Mouse (Mus musculus) heart, postnatal 10 days (tissue): ENCODE results near the gene Irf2. TPM values are rescaled to one million over a fixed set of nuclear protein-coding genes. Genes with fewer than 3 reads are reported as not detected.

ENCODE experiments used
- DNase-seq, 2 experiments: peaks; one replicate each; pipeline ENCODE4 v3.0.0; 2021
- intact Hi-C: fragments of 180-260 bp; cut with DNase I; formaldehyde crosslinking; loops from one replicate; pipeline ENCODE4 v1.15.1; 2025
- total RNA-seq, 2 experiments: library from RNA; stranded (reverse); gene quantifications; 2 replicates each; pipeline ENCODE4 v1.2.3; 2021

The Irf2 gene
- total RNA-seq, 2 experiments from 2014 or later: 38.2 to 47.6 TPM

- peak; percentile 28 to 49 for DNase-seq
- intact Hi-C loops: no loop called here
Measured at GRCm38 (mm10) chr8:46836011-46836652, 96.6 kb downstream of the Irf2 start.

- intact Hi-C loops: no loop called here
Measured at GRCm38 (mm10) chr8:46836949-46837348, 97.4 kb downstream of the Irf2 start.

GRCm38 (mm10) chr8:46838052-46838451 lies 98.5 kb downstream of the Irf2 start:
- intact Hi-C loops: no loop called here

More at GRCm38 (mm10) chr8:46836949-46837348, 97.4 kb downstream of the Irf2 start:
- no peak for DNase-seq

GRCm38 (mm10) chr8:46840390-46840789 lies 100.9 kb downstream of the Irf2 start:
- intact Hi-C loops: no loop called here
- no peak for DNase-seq

More at GRCm38 (mm10) chr8:46838052-46838451, 98.5 kb downstream of the Irf2 start:
- DNase-seq: no peak

GRCm38 (mm10) chr8:46840791-46841190 lies 101.3 kb downstream of the Irf2 start:
- DNase-seq: no peak
- intact Hi-C loops: no loop called here

- intact Hi-C loops: loop anchor here (2.0 kb wide), 2 partner anchors 30 to 102 kb away; no protein-coding TSS in a partner anchor
- peak; percentile 78 to 83 for DNase-seq
Measured at GRCm38 (mm10) chr8:46842676-46843181, 103.2 kb downstream of the Irf2 start.

- intact Hi-C loops: loop anchor here (2.0 kb wide), 2 partner anchors 31 to 103 kb away; no protein-coding TSS in a partner anchor
- no peak for DNase-seq
Measured at GRCm38 (mm10) chr8:46843855-46844254, 104.3 kb downstream of the Irf2 start.

GRCm38 (mm10) chr8:46844371-46844973 lies 104.9 kb downstream of the Irf2 start:
- DNase-seq: peak; percentile 20
- intact Hi-C loops: no loop called here

GRCm38 (mm10) chr8:46844974-46845774 lies 105.6 kb downstream of the Irf2 start:
- DNase-seq: peak; percentile 64 to 71
- intact Hi-C loops: no loop called here

- intact Hi-C loops: no loop called here
- no peak for DNase-seq
Measured at GRCm38 (mm10) chr8:46845891-46846290, 106.4 kb downstream of the Irf2 start.

GRCm38 (mm10) chr8:46846893-46847292 lies 107.4 kb downstream of the Irf2 start:
- no peak for DNase-seq
- intact Hi-C loops: no loop called here

GRCm38 (mm10) chr8:46848011-46848641 lies 108.6 kb downstream of the Irf2 start:
- DNase-seq: no peak
- intact Hi-C loops: no loop called here

- intact Hi-C loops: no loop called here
- no peak for DNase-seq
Measured at GRCm38 (mm10) chr8:46848931-46849330, 109.4 kb downstream of the Irf2 start.

GRCm38 (mm10) chr8:46849458-46849857 lies 109.9 kb downstream of the Irf2 start:
- intact Hi-C loops: no loop called here
- DNase-seq: no peak

- intact Hi-C loops: no loop called here
- DNase-seq: peak; percentile 44 to 51
Measured at GRCm38 (mm10) chr8:46850258-46850897, 110.8 kb downstream of the Irf2 start.

GRCm38 (mm10) chr8:46851560-46851959 lies 112.0 kb downstream of the Irf2 start:
- intact Hi-C loops: no loop called here
- peak in 1 of 2 experiments; percentile 22 for DNase-seq

- DNase-seq: peak; percentile 33 to 35
- intact Hi-C loops: no loop called here
Measured at GRCm38 (mm10) chr8:46852377-46852776, 112.8 kb downstream of the Irf2 start.

GRCm38 (mm10) chr8:46859164-46859846 lies 119.8 kb downstream of the Irf2 start:
- DNase-seq: peak in 1 of 2 experiments; percentile 40
- intact Hi-C loops: no loop called here

- intact Hi-C loops: no loop called here
- DNase-seq: no peak
Measured at GRCm38 (mm10) chr8:46859847-46860167, 120.3 kb downstream of the Irf2 start.

- intact Hi-C loops: no loop called here
Measured at GRCm38 (mm10) chr8:46862508-46862907, 123.0 kb downstream of the Irf2 start.

More at GRCm38 (mm10) chr8:46862508-46862907, 123.0 kb downstream of the Irf2 start:
- DNase-seq: no peak
